17 mouse cellular contexts compared by ENCODE assay signal in genomic region chr11:45514415-45515271, GRCm38 (mm10).
A peak's percentile ranks its signal among the peaks of the same experiment; 100 is the strongest.
DNase-seq lines count a peak whose midpoint lies in the region; ATAC-seq lines count a peak whose summit lies in the region.
"Had no signal": no experiment of that assay in that cellular context is flagged by ENCODE, and none has a peak within 500 bp of the region (broad histone marks: within the 10 kb centered on the region; RNA-seq: fewer than 3 reads in every experiment).

No protein-coding gene starts in this region.

- no peaks in the 10 kb centered on the region for H3K36me3 ChIP-seq in hindbrain, embryonic 10.5 days
- no peaks in the 10 kb centered on the region for H3K36me3 ChIP-seq in limb, embryonic 11.5 days (ENCODE audit: control insufficient read depth, insufficient read depth, low read length)
- H3K36me3 ChIP-seq: heart, embryonic 10.5 days; limb, embryonic 15.5 days had no signal

- no peak overlapping the region for H3K4me3 ChIP-seq in hindbrain, embryonic 10.5 days
- no peak overlapping the region for H3K4me3 ChIP-seq in limb, embryonic 11.5 days (ENCODE audit: low read depth, low read length)
- H3K4me3 ChIP-seq: heart, embryonic 10.5 days; limb, embryonic 15.5 days had no signal

- H3K9ac ChIP-seq in limb, embryonic 11.5 days (ENCODE audit: low read length): no peak overlapping the region
- H3K9ac ChIP-seq: limb, embryonic 15.5 days had no signal

- no peaks in the 10 kb centered on the region for H3K9me3 ChIP-seq in hindbrain, embryonic 10.5 days
- H3K9me3 ChIP-seq in limb, embryonic 11.5 days (ENCODE audit: control insufficient read depth, low read length): no peaks in the 10 kb centered on the region
- H3K9me3 ChIP-seq: heart, embryonic 10.5 days; limb, embryonic 15.5 days had no signal

- no peak overlapping the region for H3K4me2 ChIP-seq in limb, embryonic 11.5 days (ENCODE audit: low read depth, severe bottlenecking)
- H3K4me2 ChIP-seq: limb, embryonic 15.5 days had no signal

- WGBS in hindbrain, embryonic 10.5 days: 75% methylated on average over 10 of the region's 10 CpGs
- WGBS in limb, embryonic 11.5 days: 25% methylated on average over 10 of the region's 10 CpGs

- peak overlapping the region; percentile 56; the same call in 1 of the 2 replicates for H3K27ac ChIP-seq in hindbrain, embryonic 10.5 days
- H3K27ac ChIP-seq in limb, embryonic 11.5 days (replicated peaks; ENCODE audit: low read depth, low read length): peak overlapping the region; percentile 54; the same call in 1 of the 2 replicates
- H3K27ac ChIP-seq: heart, embryonic 10.5 days; limb, embryonic 15.5 days; macrophage had no signal

- H3K4me1 ChIP-seq in hindbrain, embryonic 10.5 days (replicated peaks): no peaks in the 10 kb centered on the region; the same call in 1 of the 2 replicates
- H3K4me1 ChIP-seq in limb, embryonic 11.5 days (ENCODE audit: control insufficient read depth, insufficient read depth, low read length): peaks cover 13% of the 10 kb centered on the region
- H3K4me1 ChIP-seq: heart, embryonic 10.5 days had no signal

- ATAC-seq in limb, embryonic 11.5 days (ENCODE audit: insufficient number of reproducible peaks, low FRiP score, low TSS enrichment, low read depth): no peak
- no peak for ATAC-seq in granulocyte monocyte progenitor cell, adult 5-6 weeks (replicated peaks; ENCODE audit: poor library complexity, severe bottlenecking)
- no peak for ATAC-seq in monocyte, adult 5-6 weeks (replicated peaks; ENCODE audit: insufficient number of reproducible peaks, low FRiP score, low TSS enrichment, poor library complexity, severe bottlenecking)
- ATAC-seq: CD4-positive, CD25-positive, alpha-beta regulatory T cell, adult 4 months had no signal

- no peaks in the 10 kb centered on the region for H3K27me3 ChIP-seq in hindbrain, embryonic 10.5 days (ENCODE audit: insufficient read depth, poor library complexity, severe bottlenecking)
- no peaks in the 10 kb centered on the region for H3K27me3 ChIP-seq in limb, embryonic 11.5 days (ENCODE audit: control insufficient read depth, insufficient read depth, low read length)
- H3K27me3 ChIP-seq: limb, embryonic 15.5 days had no signal

- DNase-seq in retina, embryonic 14.5 days (ENCODE audit: low spot score): peak; percentile 39
- DNase-seq in retina, postnatal 1 day: no peak
- no peak for DNase-seq in hindbrain, embryonic 10.5 days (ENCODE audit: low spot score)
- DNase-seq in limb, embryonic 11.5 days (ENCODE audit: low spot score): peak; percentile 53
- no peak for DNase-seq in heart, adult 11 months
- DNase-seq: adrenal gland, postnatal 10 days; cerebellum, adult 9-10 months; gastrocnemius, postnatal 14 days; kidney, adult 2 months; lung, adult 18-20 months; thymus, adult 2 months had no signal

Comparison
In these comparisons a context has a peak if more than half of its experiments do, and no peak if none do; other contexts are left out.
1. DNase-seq: peak in retina, embryonic 14.5 days (single experiment) and limb, embryonic 11.5 days (single experiment); none in retina, postnatal 1 day (single experiment), hindbrain, embryonic 10.5 days (single experiment) and heart, adult 11 months (single experiment).